12 mouse cellular contexts compared by ENCODE assay signal in the genomic region with DNA sequence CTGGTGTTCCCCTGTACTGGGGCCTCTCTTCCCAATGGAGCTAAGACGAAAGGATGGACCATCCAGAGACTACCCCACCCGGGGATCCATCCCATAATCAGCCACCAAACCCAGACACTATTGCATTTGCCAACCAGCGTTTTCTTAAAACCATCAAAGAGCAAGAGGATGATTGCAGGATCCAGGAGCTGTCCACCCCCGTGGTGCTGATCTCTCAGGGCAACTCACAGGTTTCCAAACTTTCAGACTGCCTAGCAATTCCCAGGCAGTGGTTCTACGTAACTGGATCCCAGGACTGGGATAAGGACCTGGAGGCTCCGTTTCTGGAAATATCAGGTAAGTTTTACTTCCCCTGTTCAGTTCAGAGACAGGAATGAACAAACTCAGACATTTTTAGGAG. TPM values are rescaled to one million over a fixed set of nuclear protein-coding genes. Genes with fewer than 3 reads are reported as not detected.
DNase-seq lines count a peak whose midpoint lies in the region; ATAC-seq lines count a peak whose summit lies in the region.
"Had no signal": no experiment of that assay in that cellular context is flagged by ENCODE, and none has a peak within 500 bp of the region (broad histone marks: within the 10 kb centered on the region; RNA-seq: fewer than 3 reads in every experiment).

No protein-coding gene starts in this region.

- H3K36me3 ChIP-seq in midbrain, embryonic 14.5 days (ENCODE audit: control insufficient read depth, insufficient read depth, low read length), result no peaks in the 10 kb centered on the region
- no peaks in the 10 kb centered on the region for H3K36me3 ChIP-seq in midbrain, embryonic 16.5 days (ENCODE audit: control insufficient read depth, insufficient read depth, low read length)
- no peaks in the 10 kb centered on the region for H3K36me3 ChIP-seq in embryonic facial prominence, embryonic 10.5 days (replicated peaks)
- H3K36me3 ChIP-seq: heart, embryonic 10.5 days had no signal

- no peaks in the 10 kb centered on the region for H3K9me3 ChIP-seq in midbrain, embryonic 14.5 days (ENCODE audit: control insufficient read depth, low read length)
- H3K9me3 ChIP-seq in midbrain, embryonic 16.5 days (replicated peaks; ENCODE audit: control insufficient read depth, low read length, poor library complexity, severe bottlenecking), result no peaks in the 10 kb centered on the region
- H3K9me3 ChIP-seq in embryonic facial prominence, embryonic 10.5 days, result no peaks in the 10 kb centered on the region
- H3K9me3 ChIP-seq: heart, embryonic 10.5 days had no signal

- 38% methylated on average over 6 of the region's 6 CpGs for WGBS in midbrain, embryonic 14.5 days
- 34% methylated on average over 6 of the region's 6 CpGs for WGBS in midbrain, embryonic 16.5 days
- 30% methylated on average over 6 of the region's 6 CpGs for whole genome bisulfite sequencing in embryonic facial prominence, embryonic 10.5 days

- H3K4me2 ChIP-seq in midbrain, embryonic 14.5 days (ENCODE audit: low read length), result no peak overlapping the region
- no peak overlapping the region for H3K4me2 ChIP-seq in midbrain, embryonic 16.5 days (ENCODE audit: low read length)

- no peak overlapping the region for H3K4me3 ChIP-seq in midbrain, embryonic 14.5 days (replicated peaks; ENCODE audit: low read depth, low read length)
- no peak overlapping the region for H3K4me3 ChIP-seq in midbrain, embryonic 16.5 days (ENCODE audit: low read depth, low read length)
- no peak overlapping the region for H3K4me3 ChIP-seq in embryonic facial prominence, embryonic 10.5 days
- H3K4me3 ChIP-seq: heart, embryonic 10.5 days had no signal

- DNase-seq in gastrocnemius, adult 18-20 months (ENCODE audit: low spot score), result peak; percentile 8
- no peak for DNase-seq in gastrocnemius, postnatal 36 days
- DNase-seq in midbrain, embryonic 14.5 days, result peak; percentile 40
- peak; percentile 81 for DNase-seq in embryonic facial prominence, embryonic 10.5 days (ENCODE audit: low spot score)
- peak; percentile 71 for DNase-seq in retina, embryonic 14.5 days (ENCODE audit: low spot score)
- no peak for DNase-seq in cerebellum, adult 9-11 months
- DNase-seq in left cerebral cortex, adult 8-10 months (ENCODE audit: low spot score in 2 of 2), result no peak

- no peak for ATAC-seq in midbrain, embryonic 14.5 days (ENCODE audit: low FRiP score, low TSS enrichment)
- no peak for ATAC-seq in midbrain, embryonic 16.5 days

- no peak overlapping the region for H3K27ac ChIP-seq in midbrain, embryonic 14.5 days (replicated peaks; ENCODE audit: low read depth, low read length)
- no peak overlapping the region for H3K27ac ChIP-seq in midbrain, embryonic 16.5 days (ENCODE audit: low read length)
- no peak overlapping the region for H3K27ac ChIP-seq in embryonic facial prominence, embryonic 10.5 days (replicated peaks)
- H3K27ac ChIP-seq: heart, embryonic 10.5 days had no signal

- intact Hi-C loops in gastrocnemius, postnatal 36 days (cut with DNase I), result no loop called here

- no peak overlapping the region for H3K9ac ChIP-seq in midbrain, embryonic 14.5 days (replicated peaks; ENCODE audit: low read length)
- H3K9ac ChIP-seq in midbrain, embryonic 16.5 days (ENCODE audit: low read depth, low read length), result no peak overlapping the region

- H3K27me3 ChIP-seq in midbrain, embryonic 14.5 days (ENCODE audit: control insufficient read depth, insufficient read depth, low read length), result 0 out of 2 replicates have a peak, but pooled peaks cover 2% of the 10 kb centered on the region
- no peaks in the 10 kb centered on the region for H3K27me3 ChIP-seq in midbrain, embryonic 16.5 days (ENCODE audit: control insufficient read depth, insufficient read depth, low read depth, low read length)
- H3K27me3 ChIP-seq in embryonic facial prominence, embryonic 10.5 days (replicated peaks; ENCODE audit: low read depth, poor library complexity, severe bottlenecking), result peaks cover 18% of the 10 kb centered on the region

- H3K4me1 ChIP-seq in midbrain, embryonic 14.5 days (ENCODE audit: control insufficient read depth, insufficient read depth, low read length), result peaks cover 5% of the 10 kb centered on the region; the same call in 1 of the 2 replicates
- H3K4me1 ChIP-seq in midbrain, embryonic 16.5 days (ENCODE audit: control insufficient read depth, insufficient read depth, low read length), result peaks cover 14% of the 10 kb centered on the region
- H3K4me1 ChIP-seq in embryonic facial prominence, embryonic 10.5 days, result no peaks in the 10 kb centered on the region
- H3K4me1 ChIP-seq: heart, embryonic 10.5 days had no signal

RNA-seq across cellular contexts. Expression of a gene that starts 5.7 kb away (rescaled TPM):
- total RNA-seq in gastrocnemius, adult 18-20 months (2021), result not detected
- total RNA-seq in gastrocnemius, postnatal 36 days (2021), result not detected
- polyA plus RNA-seq in midbrain, embryonic 14.5 days (2014; fragmentation: Nextera tagmentation; extraction: Ambion mirVana), result 2.6 and 3.2 TPM in 2 replicates
- 3.0 and 3.4 TPM in 2 replicates for polyA plus RNA-seq in midbrain, embryonic 16.5 days (2015; fragmentation: Nextera tagmentation; extraction: Ambion mirVana)
- polyA plus RNA-seq in embryonic facial prominence, embryonic 10.5 days (2016; fragmentation: Nextera tagmentation; extraction: Ambion mirVana), result not detected in 2 replicates
- 100 to 1,000 TPM in 1 of 4 experiments, 10 to 100 TPM in 3; 95.1 to 122 (median 98.9) TPM for total RNA-seq in left cerebral cortex, adult 8-10 months (2022)
- polyA plus RNA-seq: C2C12; heart, embryonic 10.5 days; liver, embryonic 16.5 days; spleen, adult 2 months had no signal

Comparison
In these comparisons a context has a peak if more than half of its experiments do, and no peak if none do; other contexts are left out.
1. DNase-seq: peak in gastrocnemius, adult 18-20 months (single experiment), midbrain, embryonic 14.5 days (single experiment), embryonic facial prominence, embryonic 10.5 days (single experiment) and retina, embryonic 14.5 days (single experiment); none in gastrocnemius, postnatal 36 days (0 of 2), cerebellum, adult 9-11 months (single experiment) and left cerebral cortex, adult 8-10 months (0 of 2).
2. RNA of a gene that starts 5.7 kb away (total RNA-seq): 95.1 to 122 TPM in left cerebral cortex, adult 8-10 months; not detected in gastrocnemius, adult 18-20 months and not detected in gastrocnemius, postnatal 36 days; every median in the first group is over 10 times any median in the second.